ENCODE assay signal across 14 mouse cellular contexts in the genomic region with DNA sequence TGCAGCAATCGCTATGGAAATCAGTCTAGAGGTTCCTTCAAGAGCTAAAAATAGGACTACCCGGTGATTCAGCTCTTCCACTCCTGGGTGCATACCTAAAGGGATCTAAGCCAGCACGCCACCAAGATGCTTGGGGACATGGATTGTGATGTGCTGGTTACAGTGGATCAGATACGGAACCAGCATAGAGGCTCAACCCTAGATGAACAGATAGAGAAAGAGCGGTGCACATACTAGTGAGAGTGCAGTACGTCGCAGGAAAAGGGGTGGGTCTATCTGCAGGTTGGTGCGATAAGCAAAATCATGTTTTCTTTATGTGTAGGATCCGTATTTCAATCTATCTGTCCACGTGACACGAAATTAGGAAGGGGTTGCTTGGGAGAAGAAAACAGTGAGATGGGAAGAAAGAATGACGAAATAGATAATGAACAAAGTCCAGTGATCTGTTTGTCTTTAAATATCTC.
A peak's percentile ranks its signal among the peaks of the same experiment; 100 is the strongest.
DNase-seq lines count a peak whose midpoint lies in the region; ATAC-seq lines count a peak whose summit lies in the region.
"Had no signal": no experiment of that assay in that cellular context is flagged by ENCODE, and none has a peak within 500 bp of the region (broad histone marks: within the 10 kb centered on the region; RNA-seq: fewer than 3 reads in every experiment).

No protein-coding gene starts in this region.

- WGBS in heart, embryonic 12.5 days: 65% methylated on average over 12 of the region's 12 CpGs

- no peak overlapping the region for H3K4me2 ChIP-seq in heart, embryonic 12.5 days
- H3K4me2 ChIP-seq: kidney, embryonic 15.5 days; liver, embryonic 15.5 days had no signal

- ATAC-seq in heart, embryonic 12.5 days (ENCODE audit: insufficient number of reproducible peaks, low FRiP score): 0 out of 2 replicates have a peak, but pooled peaks have one; percentile 17
- 0 out of 2 replicates have a peak, but pooled peaks have one; percentile 4 for ATAC-seq in granulocyte monocyte progenitor cell, adult 5-6 weeks (replicated peaks; ENCODE audit: poor library complexity, severe bottlenecking)
- ATAC-seq: midbrain, embryonic 16.5 days had no signal

- H3K9ac ChIP-seq in heart, embryonic 12.5 days: no peak overlapping the region
- H3K9ac ChIP-seq: kidney, embryonic 15.5 days; liver, embryonic 15.5 days had no signal

- H3K9me3 ChIP-seq in heart, embryonic 12.5 days (replicated peaks): no peaks in the 10 kb centered on the region
- H3K9me3 ChIP-seq: kidney, embryonic 15.5 days; liver, embryonic 15.5 days; megakaryocyte, embryonic 14.5 days had no signal

- no peak overlapping the region for H3K4me3 ChIP-seq in heart, embryonic 12.5 days
- H3K4me3 ChIP-seq: kidney, embryonic 15.5 days; liver, embryonic 15.5 days; megakaryocyte, embryonic 14.5 days had no signal

- H3K36me3 ChIP-seq in heart, embryonic 12.5 days: no peaks in the 10 kb centered on the region
- H3K36me3 ChIP-seq: kidney, embryonic 15.5 days; liver, embryonic 15.5 days had no signal

- H3K4me1 ChIP-seq in heart, embryonic 12.5 days (replicated peaks): peaks cover 41% of the 10 kb centered on the region

- H3K27ac ChIP-seq in heart, embryonic 12.5 days (ENCODE audit: poor library complexity, severe bottlenecking): no peak overlapping the region
- H3K27ac ChIP-seq: liver, embryonic 15.5 days had no signal

- no peaks in the 10 kb centered on the region for H3K27me3 ChIP-seq in heart, embryonic 12.5 days (replicated peaks)
- H3K27me3 ChIP-seq: kidney, embryonic 15.5 days; liver, embryonic 15.5 days; megakaryocyte, embryonic 14.5 days had no signal

- intact Hi-C loops in heart, postnatal 10 days (cut with DNase I): loop anchor here (5.0 kb wide), 2 partner anchors 89 to 114 kb away; partner anchors contain the start of gene Itpr1

- DNase-seq in heart, postnatal 10 days: no peak
- DNase-seq in 3T3-L1 (ENCODE audit: low read depth, low spot score): peak; percentile 14
- peak; percentile 80 for DNase-seq in CD4-positive helper T cell, adult 2 months (ENCODE audit: low read depth, low spot score)
- DNase-seq in spleen, postnatal 10 days (ENCODE audit: low spot score in 2 of 2): no peak
- DNase-seq in cerebellum, adult 9-11 months: no peak
- DNase-seq: cerebellum, adult 9-10 months; lung, postnatal 10 days; retina, postnatal 1 day had no signal

Comparison
In these comparisons a context has a peak if more than half of its experiments do, and no peak if none do; other contexts are left out.
1. DNase-seq: peak in 3T3-L1 (single experiment) and CD4-positive helper T cell, adult 2 months (single experiment); none in heart, postnatal 10 days (0 of 2), spleen, postnatal 10 days (0 of 2) and cerebellum, adult 9-11 months (single experiment).